Mouse (Mus musculus): ENCODE data around the gene Sncb.

The Sncb gene

DNA sequence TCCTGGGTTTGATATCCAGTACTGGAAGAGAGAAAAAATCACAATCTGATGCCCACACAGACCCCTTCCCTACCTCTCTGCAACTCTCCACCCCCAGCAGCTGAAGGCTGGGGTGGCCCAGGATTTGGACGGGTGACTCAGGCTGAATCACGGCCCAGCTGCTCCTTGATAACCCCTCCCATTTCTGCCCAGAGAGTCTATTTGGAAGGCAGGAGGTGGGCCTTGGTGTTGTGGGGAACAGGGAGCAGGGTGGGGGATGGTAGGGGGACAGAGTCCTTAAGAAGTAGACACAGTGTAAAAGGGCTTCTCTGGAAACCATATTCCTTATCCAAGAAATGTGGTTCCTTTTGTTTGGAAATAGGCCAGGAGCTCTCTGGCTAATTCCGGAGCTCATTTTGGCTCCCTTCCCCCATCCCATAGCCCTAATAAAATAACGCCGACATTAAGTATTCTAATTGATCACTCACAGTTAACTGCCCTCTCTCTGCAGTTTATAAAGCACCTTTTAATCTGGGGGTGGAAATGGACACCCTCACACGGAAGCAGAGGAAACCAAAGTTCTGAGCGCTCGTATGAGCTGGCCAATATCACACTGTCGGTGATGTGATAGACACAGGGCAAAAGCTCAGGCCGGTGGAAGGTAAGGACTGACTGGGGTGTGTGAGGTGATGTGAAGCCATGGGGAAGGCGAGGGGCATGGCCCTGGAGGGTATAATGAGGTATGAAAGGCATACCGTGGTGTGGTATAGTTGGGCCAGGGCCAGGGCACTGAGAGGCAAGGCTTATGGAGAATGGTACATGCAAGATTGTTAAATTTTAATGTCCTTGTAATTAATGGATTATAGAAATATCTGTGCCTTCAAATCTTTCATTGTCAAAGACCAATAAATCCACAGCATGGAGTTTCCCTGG lies 12.0 kb downstream of the Sncb start:
- in situ Hi-C loops (cut with MboI; ENCODE audit: low pct_unique_long_range_greater_than_20kb in 1 of 2, low sequenced_read_pairs in 2 of 2, unreplicated experiment in 1 of 2), result no loop called here

DNA sequence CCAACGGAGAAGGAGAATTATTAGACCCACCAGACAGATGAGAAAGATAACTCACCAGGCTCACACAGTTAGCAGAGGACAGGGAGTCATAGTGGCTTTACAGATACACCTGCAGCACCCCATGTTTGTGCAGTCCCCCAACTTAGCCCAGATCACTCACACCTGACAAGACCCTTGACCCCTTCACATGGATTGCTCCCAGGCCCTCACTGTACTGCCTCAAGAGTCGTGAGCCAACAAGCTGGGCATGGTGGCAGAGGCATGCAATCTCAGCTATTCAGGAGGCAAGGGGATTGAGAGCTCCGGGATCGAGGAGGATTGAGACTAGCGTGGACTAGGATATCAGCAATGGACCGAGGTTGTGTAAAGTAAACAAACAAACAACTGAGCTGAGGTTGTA lies 12.7 kb downstream of the Sncb start:
- in situ Hi-C loops (cut with MboI; ENCODE audit: low pct_unique_long_range_greater_than_20kb in 1 of 2, low sequenced_read_pairs in 2 of 2, unreplicated experiment in 1 of 2), result no loop called here

DNA sequence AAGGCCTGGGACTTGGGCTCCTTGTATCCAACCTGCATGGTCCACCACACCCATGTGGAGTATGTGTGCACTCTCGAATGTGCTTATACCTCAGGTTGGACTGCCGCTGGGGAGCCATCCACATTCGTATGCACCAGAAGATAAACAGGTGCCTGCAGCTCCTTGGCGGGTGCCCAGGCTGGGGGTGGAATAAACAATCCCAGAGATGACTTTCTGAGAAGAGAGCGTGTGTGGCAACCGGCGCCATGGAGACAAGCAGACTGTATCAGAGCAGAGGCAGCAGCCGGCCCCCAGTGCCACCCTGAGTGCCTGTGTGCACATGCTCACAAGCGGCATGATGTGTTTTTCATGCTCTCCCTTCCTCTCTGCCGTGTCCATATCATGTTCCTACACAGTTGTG lies 13.7 kb downstream of the Sncb start:
- in situ Hi-C loops (cut with MboI; ENCODE audit: low pct_unique_long_range_greater_than_20kb in 1 of 2, low sequenced_read_pairs in 2 of 2, unreplicated experiment in 1 of 2), result no loop called here

DNA sequence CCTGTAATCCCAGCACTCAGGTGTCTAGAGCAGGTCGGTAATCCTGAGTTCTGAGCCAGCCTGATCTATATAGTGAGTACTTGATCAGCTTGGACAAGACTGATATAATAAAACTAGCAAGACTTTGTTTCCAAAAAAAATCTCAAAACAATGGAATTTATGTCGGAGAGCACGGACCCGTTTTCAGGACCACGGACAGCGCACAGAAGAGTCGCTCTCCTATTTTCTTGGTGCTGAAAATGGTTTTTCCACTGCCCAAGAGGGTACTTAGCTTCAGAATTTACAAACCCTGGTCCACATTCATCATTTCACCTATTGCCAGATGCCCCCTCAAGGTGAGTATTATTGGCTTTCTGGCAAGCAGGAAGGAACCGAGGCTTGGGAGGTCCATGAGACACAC lies 15.7 kb downstream of the Sncb start:
- in situ Hi-C loops (cut with MboI; ENCODE audit: low pct_unique_long_range_greater_than_20kb in 1 of 2, low sequenced_read_pairs in 2 of 2, unreplicated experiment in 1 of 2), result no loop called here

DNA sequence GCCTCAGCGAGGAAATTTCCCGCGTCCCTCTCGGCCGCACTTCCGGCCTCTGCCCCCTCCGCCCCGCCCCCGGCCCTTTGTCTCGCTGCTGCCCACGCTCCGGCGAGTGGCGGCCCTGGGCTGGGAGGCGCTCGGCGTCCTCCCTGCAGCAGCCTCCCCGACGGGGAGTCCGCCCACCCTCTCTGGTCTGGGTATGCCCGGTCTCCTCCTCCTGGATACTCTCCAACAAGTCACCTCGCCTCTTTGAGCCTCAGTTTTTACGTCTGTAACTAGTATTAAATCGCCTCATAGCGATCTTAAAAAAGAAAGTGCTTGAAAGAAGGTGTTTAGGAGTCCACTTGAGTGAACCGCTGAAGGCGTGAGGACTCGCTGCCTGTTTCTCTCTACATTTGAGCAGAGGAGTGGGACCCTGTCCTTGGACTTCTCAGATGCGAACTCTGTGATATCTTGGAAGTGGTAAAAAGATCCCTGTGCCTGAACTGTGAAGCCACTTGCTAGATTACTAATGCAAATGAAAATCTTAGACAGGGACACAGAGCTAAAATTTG lies 16.5 kb downstream of the Sncb start, which contains the start of gene Gprin1:
Gene Gprin1 (minus strand): TSS at position 11 of the 548 bp plus-strand sequence.
- in situ Hi-C loops (cut with MboI; ENCODE audit: low pct_unique_long_range_greater_than_20kb in 1 of 2, low sequenced_read_pairs in 2 of 2, unreplicated experiment in 1 of 2), result loop anchor here in 1 of 2 experiments (25.0 kb wide), 1 partner anchor 1087 kb away; the partner anchor contains the start of gene Pitx1

DNA sequence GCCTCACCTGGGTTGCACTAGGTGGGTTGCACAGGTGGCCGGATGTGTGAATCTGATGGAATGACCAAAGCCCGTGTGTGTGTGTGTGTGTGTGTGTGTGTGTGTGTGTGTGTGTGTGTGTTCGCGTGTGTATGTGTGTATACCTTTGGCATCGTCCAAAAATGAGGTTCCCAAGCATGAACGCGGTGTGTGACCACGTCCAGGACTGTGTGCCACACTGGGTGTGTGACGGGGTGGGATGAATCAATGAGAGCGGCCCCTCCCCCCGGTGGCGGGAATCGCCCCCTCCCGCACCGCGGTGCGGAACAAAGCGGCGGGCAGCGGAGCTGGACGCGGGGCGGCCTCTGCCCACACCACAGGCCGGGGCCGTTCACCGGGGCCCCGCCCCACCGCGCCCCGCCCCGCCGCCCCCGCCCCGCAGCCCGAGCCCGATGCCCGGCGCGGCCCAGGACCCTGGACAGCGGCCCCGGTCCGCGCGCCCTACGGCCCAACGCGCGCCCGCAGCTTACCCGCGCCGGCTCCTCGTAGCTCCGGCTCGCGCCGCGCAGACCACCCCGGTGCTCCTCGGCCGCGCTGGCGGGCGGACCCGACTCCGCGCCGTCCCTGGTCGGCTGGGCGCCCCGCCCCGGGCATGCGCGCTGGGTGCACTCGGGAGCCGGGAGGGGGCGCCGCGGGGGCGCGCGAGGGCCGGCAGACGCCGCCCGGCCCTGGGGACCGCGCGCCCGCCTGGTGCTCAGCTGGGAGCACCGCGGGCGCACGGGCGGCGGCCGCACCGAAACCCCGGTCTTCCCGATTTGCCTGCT lies 17.1 kb downstream of the Sncb start:
- in situ Hi-C loops (cut with MboI; ENCODE audit: low pct_unique_long_range_greater_than_20kb in 1 of 2, low sequenced_read_pairs in 2 of 2, unreplicated experiment in 1 of 2), result loop anchor here in 1 of 2 experiments (25.0 kb wide), 1 partner anchor 1088 kb away; the partner anchor contains the start of gene Pitx1

DNA sequence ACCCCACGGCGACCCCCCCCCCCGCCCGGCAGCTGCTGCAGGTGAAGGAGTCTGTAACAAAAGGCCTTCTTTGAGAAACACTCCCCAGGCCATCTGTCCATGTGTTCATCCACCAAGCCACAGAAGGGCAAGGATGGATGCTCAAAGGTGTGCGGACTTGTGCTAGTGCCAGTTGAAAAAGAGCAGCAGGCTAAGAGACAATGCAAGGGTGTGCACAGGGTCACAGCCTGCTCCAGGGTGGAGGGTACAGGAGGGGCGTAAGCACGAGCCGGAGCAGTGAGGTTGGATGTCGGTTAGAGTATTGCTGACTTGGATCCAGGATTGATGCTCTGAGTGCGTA lies 17.7 kb downstream of the Sncb start:
- in situ Hi-C loops (cut with MboI; ENCODE audit: low pct_unique_long_range_greater_than_20kb in 1 of 2, low sequenced_read_pairs in 2 of 2, unreplicated experiment in 1 of 2), result loop anchor here in 1 of 2 experiments (25.0 kb wide), 1 partner anchor 1089 kb away; the partner anchor contains the start of gene Pitx1

DNA sequence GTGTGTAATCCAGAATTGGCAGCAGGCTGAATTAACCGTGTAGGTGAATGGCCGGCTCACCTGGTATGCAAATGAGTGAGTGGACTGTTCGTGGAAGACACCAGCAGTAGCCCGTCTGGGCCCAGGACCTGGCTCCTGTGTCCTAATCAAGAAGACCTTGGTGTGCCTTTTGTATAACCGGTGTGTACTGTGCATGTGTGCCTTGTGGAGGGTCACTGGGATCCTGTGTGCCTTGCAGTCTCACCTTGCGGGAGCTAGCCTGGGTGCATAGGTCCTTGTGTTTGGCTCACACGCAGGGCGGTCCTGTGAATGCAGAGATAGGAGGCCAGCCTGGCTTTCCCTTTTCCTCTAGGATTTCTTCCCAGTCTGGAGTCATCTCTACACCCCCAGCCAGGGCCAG lies 18.2 kb downstream of the Sncb start:
- in situ Hi-C loops (cut with MboI; ENCODE audit: low pct_unique_long_range_greater_than_20kb in 1 of 2, low sequenced_read_pairs in 2 of 2, unreplicated experiment in 1 of 2), result loop anchor here in 1 of 2 experiments (25.0 kb wide), 1 partner anchor 1089 kb away; the partner anchor contains the start of gene Pitx1

DNA sequence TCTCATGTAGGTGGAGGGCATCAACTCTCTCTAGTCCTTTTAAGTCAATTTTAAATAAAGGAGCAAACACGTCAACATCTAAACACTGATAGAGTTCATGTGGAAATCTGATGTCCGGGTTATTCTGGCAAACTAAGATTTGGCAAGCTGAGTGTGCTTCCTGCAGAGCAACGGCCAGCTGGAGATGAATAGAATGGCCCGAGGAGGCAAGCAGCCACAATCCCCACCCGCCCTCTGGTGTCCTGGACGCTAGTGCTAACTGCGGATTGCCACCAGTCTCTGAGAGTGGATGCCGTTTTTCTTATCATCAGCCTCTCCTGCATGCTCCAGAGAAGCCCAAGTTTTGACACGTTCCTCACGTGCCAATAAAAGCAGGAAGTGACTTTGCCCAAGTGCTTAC lies 19.5 kb downstream of the Sncb start:
- in situ Hi-C loops (cut with MboI; ENCODE audit: low pct_unique_long_range_greater_than_20kb in 1 of 2, low sequenced_read_pairs in 2 of 2, unreplicated experiment in 1 of 2), result loop anchor here in 1 of 2 experiments (25.0 kb wide), 1 partner anchor 1090 kb away; the partner anchor contains the start of gene Pitx1

DNA sequence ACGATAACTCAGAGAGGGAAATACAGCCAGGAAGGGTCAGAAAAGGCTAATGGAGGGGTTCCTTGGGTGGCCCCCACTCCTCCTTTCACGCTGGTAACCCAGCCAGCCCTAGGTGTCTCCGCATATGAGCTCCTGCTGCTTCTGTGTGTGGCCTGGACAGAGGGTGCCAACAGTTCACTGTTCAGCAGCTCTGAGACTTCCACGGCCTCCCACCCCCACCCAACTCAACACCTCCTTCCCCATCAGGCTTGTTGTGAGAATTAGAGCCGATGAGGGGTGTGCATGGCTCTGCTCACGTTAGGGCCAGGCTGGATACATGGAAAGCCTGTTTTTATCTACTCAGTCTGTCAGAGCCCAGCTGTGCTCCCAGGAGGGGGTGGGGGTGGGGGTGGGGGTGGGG lies 20.3 kb downstream of the Sncb start:
- in situ Hi-C loops (cut with MboI; ENCODE audit: low pct_unique_long_range_greater_than_20kb in 1 of 2, low sequenced_read_pairs in 2 of 2, unreplicated experiment in 1 of 2), result loop anchor here in 1 of 2 experiments (25.0 kb wide), 1 partner anchor 1091 kb away; the partner anchor contains the start of gene Pitx1

DNA sequence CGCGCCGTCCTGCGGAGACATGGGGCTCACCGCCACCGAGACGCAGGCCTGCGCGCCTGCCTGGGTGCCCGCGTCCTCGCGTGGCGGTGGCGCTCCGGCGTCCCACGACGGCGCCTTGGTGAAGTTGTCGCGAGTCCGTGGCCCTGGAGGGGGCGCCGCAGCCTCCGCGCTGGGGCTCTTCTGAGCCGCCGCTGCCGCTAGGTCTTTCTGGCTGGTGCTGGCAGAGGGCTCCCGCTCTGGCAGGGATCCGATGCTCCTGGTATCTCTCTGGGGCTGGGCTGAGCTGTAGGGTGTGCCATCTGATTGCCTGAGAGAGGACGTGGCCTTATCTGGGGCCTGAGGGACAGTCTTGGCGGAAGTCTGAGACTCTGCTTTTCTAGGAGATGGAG lies 28.2 kb downstream of the Sncb start:
- in situ Hi-C loops (cut with MboI; ENCODE audit: low pct_unique_long_range_greater_than_20kb in 1 of 2, low sequenced_read_pairs in 2 of 2, unreplicated experiment in 1 of 2), result loop anchor here in 1 of 2 experiments (5.0 to 25.0 kb wide), 2 partner anchors 36 to 1099 kb away; partner anchors contain the start of genes Cdhr2 and Pitx1

DNA sequence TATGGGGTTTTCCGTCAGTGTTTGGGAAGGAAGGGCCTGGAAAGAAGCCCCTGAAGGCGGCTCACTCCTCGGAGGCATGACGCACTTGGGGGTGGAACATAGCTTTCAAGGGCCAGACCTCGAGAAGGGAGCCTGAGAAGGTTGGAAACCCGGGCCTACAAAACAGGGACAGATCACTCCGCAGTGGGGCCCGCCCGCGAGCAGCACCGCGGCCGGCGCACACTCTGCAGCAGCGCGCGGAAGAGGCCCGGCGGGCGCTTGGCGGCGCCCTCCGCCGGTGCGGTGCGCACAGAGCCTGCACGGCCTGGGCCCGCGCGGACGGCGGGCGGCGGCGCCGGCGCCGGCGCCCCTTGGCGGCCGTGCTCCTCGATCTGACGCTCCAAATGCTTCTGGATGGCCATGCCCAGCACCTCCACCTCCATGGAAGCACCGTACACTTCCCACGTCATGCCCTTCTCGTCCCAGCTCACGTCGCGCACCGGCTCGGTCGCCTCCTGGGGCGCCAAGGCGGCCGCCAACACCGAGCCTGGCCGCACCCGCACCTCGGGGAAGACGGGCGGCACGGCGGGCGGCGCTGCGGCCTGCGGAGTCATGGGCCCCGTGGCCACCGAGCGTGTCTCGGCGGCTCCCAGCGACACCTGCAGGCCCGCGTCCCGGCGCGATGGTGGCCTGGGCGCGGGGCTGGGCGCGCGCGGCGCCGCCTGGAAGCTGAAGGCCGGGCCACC lies 28.7 kb downstream of the Sncb start:
- in situ Hi-C loops (cut with MboI; ENCODE audit: low pct_unique_long_range_greater_than_20kb in 1 of 2, low sequenced_read_pairs in 2 of 2, unreplicated experiment in 1 of 2), result loop anchor here in 1 of 2 experiments (5.0 to 25.0 kb wide), 2 partner anchors 35 to 1100 kb away; partner anchors contain the start of genes Cdhr2 and Pitx1

DNA sequence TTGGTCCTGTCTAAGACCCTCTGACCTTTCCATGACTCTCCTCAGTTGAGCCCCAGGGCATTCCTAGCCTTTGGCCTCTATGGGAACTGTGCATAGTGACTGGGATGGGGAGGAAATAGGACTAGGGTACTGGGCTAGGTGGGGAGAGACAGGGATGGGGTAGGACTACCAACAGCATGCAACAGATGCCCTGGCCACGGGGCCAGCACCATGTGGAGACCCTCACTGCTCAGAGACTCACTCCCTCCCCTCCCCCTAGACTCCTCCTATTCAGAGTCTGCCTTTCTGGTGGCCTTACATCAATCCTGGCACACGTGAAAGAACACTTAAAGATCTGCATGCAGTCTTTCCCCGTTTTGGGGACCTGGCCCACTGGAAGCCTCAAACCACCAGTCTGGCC lies 29.5 kb downstream of the Sncb start:
- in situ Hi-C loops (cut with MboI; ENCODE audit: low pct_unique_long_range_greater_than_20kb in 1 of 2, low sequenced_read_pairs in 2 of 2, unreplicated experiment in 1 of 2), result loop anchor here in 1 of 2 experiments (5.0 to 25.0 kb wide), 2 partner anchors 35 to 1100 kb away; partner anchors contain the start of genes Cdhr2 and Pitx1

DNA sequence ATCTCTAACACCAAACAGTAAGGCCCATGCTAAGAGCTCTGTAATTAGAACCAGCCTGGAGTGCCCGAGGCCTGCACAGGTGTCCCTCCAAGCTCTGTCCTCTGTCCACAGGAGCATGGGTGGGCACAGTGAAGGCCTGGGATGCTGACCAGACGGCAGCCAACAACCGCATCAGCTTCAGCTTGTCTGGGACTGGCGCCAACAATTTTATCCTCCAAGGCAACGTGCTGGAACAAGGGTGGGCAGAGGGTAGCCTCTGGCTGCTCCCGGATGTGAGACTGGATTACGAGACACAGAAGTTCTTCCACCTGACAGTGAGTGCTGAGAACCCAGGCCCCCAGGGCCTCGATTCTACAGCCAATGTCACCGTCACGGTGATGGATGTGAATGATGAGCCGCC lies 40.3 kb downstream of the Sncb start:
- in situ Hi-C loops (cut with MboI; ENCODE audit: low pct_unique_long_range_greater_than_20kb in 1 of 2, low sequenced_read_pairs in 2 of 2, unreplicated experiment in 1 of 2), result loop anchor here in 1 of 2 experiments (25.0 kb wide), 1 partner anchor 1111 kb away; the partner anchor contains the start of gene Pitx1

DNA sequence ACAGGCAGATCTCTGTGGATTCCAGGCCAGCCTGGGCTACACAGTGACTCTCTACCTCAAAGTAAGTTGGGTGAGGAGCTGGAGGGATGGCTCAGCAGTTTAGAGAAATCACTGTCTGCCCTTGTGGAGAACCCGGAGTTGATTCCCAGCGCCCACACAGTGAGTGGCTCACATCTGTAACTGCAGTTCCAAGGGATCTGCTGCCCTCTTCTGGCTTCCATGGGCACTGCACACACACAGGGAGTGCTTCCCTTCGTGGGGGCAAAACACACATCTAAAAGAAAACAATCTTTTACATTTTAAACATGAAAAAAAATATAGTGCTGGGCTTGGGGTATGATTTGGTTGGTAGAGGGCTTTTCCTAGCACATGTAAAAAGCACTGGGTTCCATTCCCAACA lies 43.3 kb downstream of the Sncb start:
- in situ Hi-C loops (cut with MboI; ENCODE audit: low pct_unique_long_range_greater_than_20kb in 1 of 2, low sequenced_read_pairs in 2 of 2, unreplicated experiment in 1 of 2), result no loop called here

DNA sequence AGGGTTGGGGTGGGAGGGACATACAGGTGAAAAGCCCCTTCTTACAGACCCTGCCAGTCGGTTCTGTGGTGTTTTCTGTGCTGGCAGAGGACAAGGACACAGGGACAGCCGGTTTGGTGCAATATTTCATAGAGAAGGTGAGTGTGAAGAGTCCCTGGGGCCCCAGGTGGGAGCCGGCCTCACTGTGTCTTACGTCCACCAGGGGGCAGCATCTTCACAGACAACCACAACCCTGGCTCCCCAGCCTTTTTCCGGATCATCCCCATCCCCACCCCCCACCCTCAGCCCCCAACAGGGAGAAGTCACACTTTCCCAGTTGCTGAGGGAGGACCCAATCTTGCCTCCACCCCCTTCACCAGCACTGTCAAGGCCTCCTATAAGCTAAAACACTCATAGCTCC lies 49.5 kb downstream of the Sncb start:
- in situ Hi-C loops (cut with MboI; ENCODE audit: low pct_unique_long_range_greater_than_20kb in 1 of 2, low sequenced_read_pairs in 2 of 2, unreplicated experiment in 1 of 2), result no loop called here

DNA sequence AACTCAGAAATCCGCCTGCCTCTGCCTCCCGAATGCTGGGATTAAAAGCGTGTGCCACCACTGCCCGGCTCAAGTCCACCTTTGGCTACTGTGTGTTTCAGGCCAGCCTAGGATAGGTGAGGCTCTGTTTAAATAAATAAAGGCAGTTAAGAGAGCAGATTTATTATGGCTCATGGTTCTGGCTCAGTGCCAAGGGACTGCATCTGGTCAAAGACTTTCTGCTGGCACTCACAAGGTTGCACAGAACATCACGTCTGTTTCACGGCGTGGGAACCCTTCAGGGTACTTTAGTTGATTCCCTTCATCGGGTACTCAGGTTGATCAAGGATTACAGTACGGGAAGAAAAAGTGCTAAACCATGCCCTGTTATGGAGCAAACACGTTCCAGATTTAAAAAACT lies 51.4 kb downstream of the Sncb start:
- in situ Hi-C loops (cut with MboI; ENCODE audit: low pct_unique_long_range_greater_than_20kb in 1 of 2, low sequenced_read_pairs in 2 of 2, unreplicated experiment in 1 of 2), result no loop called here

DNA sequence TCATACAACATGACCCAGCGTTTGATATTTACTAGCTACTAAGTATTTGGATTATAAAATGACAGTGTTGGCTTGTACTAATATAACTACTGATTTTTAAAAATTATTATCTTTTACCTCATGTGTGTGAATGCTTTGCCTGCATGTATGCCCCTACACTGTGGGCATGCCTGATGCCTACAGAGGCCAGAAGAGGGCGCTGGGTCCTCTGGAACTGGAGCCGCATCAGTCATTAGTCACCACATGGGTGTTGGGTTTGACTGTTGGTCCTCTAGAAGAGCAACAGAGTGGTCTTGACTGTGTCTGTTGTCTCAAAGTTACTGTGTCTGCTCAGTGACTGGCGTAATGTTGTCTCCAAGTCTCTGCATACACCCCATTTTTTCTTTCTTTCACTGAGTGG lies 52.0 kb downstream of the Sncb start:
- in situ Hi-C loops (cut with MboI; ENCODE audit: low pct_unique_long_range_greater_than_20kb in 1 of 2, low sequenced_read_pairs in 2 of 2, unreplicated experiment in 1 of 2), result no loop called here
